Mouse (Mus musculus) kidney, embryonic 14.5 days (tissue): ENCODE measurements around the gene 1700021F07Rik. TPM values are rescaled to one million over a fixed set of nuclear protein-coding genes. Genes with fewer than 3 reads are reported as not detected.

Source experiments
- ATAC-seq: fragments of 200-750 bp; cut with Nextera tagmentation; 2 replicates; pipeline ENCODE4 v1.8.0; 2017; ENCODE audit warnings: moderate number of reproducible peaks, mild to moderate bottlenecking, moderate TSS enrichment, moderate library complexity; ENCODE audit not compliant: low FRiP score, low TSS enrichment
- H3K27ac ChIP-seq: fragments of 300-500 bp; sonication (generic); 2 replicates; pipeline ENCODE4 v1.5.1; 2014; ENCODE audit warnings: low read depth, mild to moderate bottlenecking, low read length, moderate library complexity, mixed read lengths
- H3K27me3 ChIP-seq: fragments of 300-500 bp; sonication (generic); 2 replicates; pipeline ENCODE4 v1.6.1; 2014; ENCODE audit warnings: mild to moderate bottlenecking, low read length; ENCODE audit not compliant: control insufficient read depth, insufficient read depth
- H3K36me3 ChIP-seq: fragments of 300-500 bp; sonication (generic); 2 replicates; pipeline ENCODE4 v1.6.1; 2014; ENCODE audit warnings: low read length, mixed read lengths; ENCODE audit not compliant: control insufficient read depth, insufficient read depth
- H3K4me1 ChIP-seq: fragments of 300-500 bp; sonication (generic); 2 replicates; pipeline ENCODE4 v1.6.1; 2014; ENCODE audit warnings: low read length, mixed read lengths; ENCODE audit not compliant: control insufficient read depth, insufficient read depth
- H3K4me2 ChIP-seq: fragments of 300-500 bp; sonication (generic); replicated peaks from 2 replicates; pipeline ENCODE4 v1.6.1; 2014; ENCODE audit warnings: low read depth, mild to moderate bottlenecking, low read length
- H3K4me3 ChIP-seq: fragments of 300-500 bp; sonication (generic); 2 replicates; pipeline ENCODE4 v1.5.1; 2014; ENCODE audit warnings: mild to moderate bottlenecking, low read length
- H3K9ac ChIP-seq: fragments of 300-500 bp; sonication (generic); 2 replicates; pipeline ENCODE4 v1.6.1; 2014; ENCODE audit warnings: low read depth, mild to moderate bottlenecking, low read length, moderate library complexity
- H3K9me3 ChIP-seq: fragments of 300-500 bp; sonication (generic); 2 replicates; pipeline ENCODE4 v1.6.1; 2016; ENCODE audit warnings: low read length; ENCODE audit not compliant: control insufficient read depth
- WGBS: fragments of 180-500 bp; shearing (Covaris S2); extraction: QIAGEN DNeasy Blood & Tissue Kit; methylation state at CpG from one replicate; pipeline ENCODE4 v1.1.7; 2014; 5-methylcytosine and 5-hydroxymethylcytosine counted together
- polyA plus RNA-seq: library from polyadenylated mRNA; unstranded; fragments of >200 nt; fragmentation: Nextera tagmentation; extraction: Ambion mirVana; gene quantifications from 2 replicates; pipeline ENCODE4 v1.2.1, GENCODE M21; 2014

Gene 1700021F07Rik
- polyA plus RNA-seq, 1 experiment from 2014 or later: not detected

- Histone ChIP-seq H3K4me2 (no peak overlapping the region), H3K27ac (no peak overlapping the region), H3K9ac (no peak overlapping the region), H3K4me1 (no peaks in the 10 kb centered on the region), H3K9me3 (no peaks in the 10 kb centered on the region), H3K36me3 (no peaks in the 10 kb centered on the region), H3K27me3 (no peaks in the 10 kb centered on the region), H3K4me3 (no peak overlapping the region)
- WGBS: 37% methylated on average over 15 of the region's 15 CpGs
- ATAC-seq: peak; percentile 53
Observed at GRCm38 (mm10) chr2:173532711-173533462, 10.5 kb downstream of the 1700021F07Rik start.

GRCm38 (mm10) chr2:173534581-173534980 is 12.2 kb downstream of the 1700021F07Rik start:
- no peaks in the 10 kb centered on the region for H3K27me3 ChIP-seq
- no peak for ATAC-seq

GRCm38 (mm10) chr2:173535390-173535789 is 13.0 kb downstream of the 1700021F07Rik start:
- Histone ChIP-seq H3K9ac (no peak overlapping the region), H3K36me3 (no peaks in the 10 kb centered on the region), H3K4me3 (no peak overlapping the region), H3K9me3 (no peaks in the 10 kb centered on the region), H3K27ac (no peak overlapping the region), H3K4me2 (no peak overlapping the region), H3K27me3 (no peaks in the 10 kb centered on the region), H3K4me1 (no peaks in the 10 kb centered on the region)
- no peak; the same call in 1 of the 2 replicates for ATAC-seq
- 79% methylated on average over 18 of the region's 18 CpGs for WGBS

More at GRCm38 (mm10) chr2:173534581-173534980, 12.2 kb downstream of the 1700021F07Rik start:
- H3K9me3 ChIP-seq: no peaks in the 10 kb centered on the region
- H3K36me3 ChIP-seq: no peaks in the 10 kb centered on the region
- no peak overlapping the region for H3K4me3 ChIP-seq
- H3K9ac ChIP-seq: no peak overlapping the region
- H3K27ac ChIP-seq: no peak overlapping the region
- no peaks in the 10 kb centered on the region for H3K4me1 ChIP-seq
- 71% methylated on average over 7 of the region's 7 CpGs for WGBS
- no peak overlapping the region for H3K4me2 ChIP-seq

DNA sequence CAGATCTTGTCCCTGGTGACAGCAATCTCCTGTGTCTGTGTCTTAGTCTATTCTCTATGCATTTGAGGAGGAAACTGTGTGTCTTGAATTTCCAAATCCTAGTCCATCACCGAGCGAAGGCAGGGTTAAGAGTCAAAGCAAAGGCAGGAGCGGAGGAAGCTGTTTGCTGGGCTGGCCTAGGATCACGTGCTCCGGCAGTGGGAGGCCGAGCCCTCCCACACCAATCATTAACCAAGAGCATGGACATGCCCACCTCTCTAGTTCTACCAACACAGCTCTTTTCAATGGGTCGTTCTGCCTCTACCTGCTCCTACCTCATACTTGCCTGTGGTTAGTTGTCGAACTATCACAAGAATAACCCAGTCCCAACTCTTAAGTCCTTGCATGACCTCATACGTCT is 13.5 kb downstream of the 1700021F07Rik start:
- ATAC-seq: peak; percentile 50; the same call in 1 of the 2 replicates
- H3K4me2 ChIP-seq: no peak overlapping the region
- no peaks in the 10 kb centered on the region for H3K4me1 ChIP-seq
- H3K9ac ChIP-seq: no peak overlapping the region
- H3K27ac ChIP-seq: no peak overlapping the region
- H3K9me3 ChIP-seq: no peaks in the 10 kb centered on the region
- H3K27me3 ChIP-seq: no peaks in the 10 kb centered on the region
- H3K4me3 ChIP-seq: no peak overlapping the region
- WGBS: 59% methylated on average over 9 of the region's 9 CpGs
- no peaks in the 10 kb centered on the region for H3K36me3 ChIP-seq

- H3K4me1 ChIP-seq: no peaks in the 10 kb centered on the region
- no peak overlapping the region for H3K4me2 ChIP-seq
- 73% methylated on average over 15 of the region's 15 CpGs for WGBS
- H3K36me3 ChIP-seq: no peaks in the 10 kb centered on the region
- no peaks in the 10 kb centered on the region for H3K9me3 ChIP-seq
- H3K27me3 ChIP-seq: no peaks in the 10 kb centered on the region
- no peak overlapping the region for H3K9ac ChIP-seq
- ATAC-seq: no peak
- no peak overlapping the region for H3K27ac ChIP-seq
- H3K4me3 ChIP-seq: no peak overlapping the region
Observed at GRCm38 (mm10) chr2:173539781-173540180, 17.4 kb downstream of the 1700021F07Rik start.

DNA sequence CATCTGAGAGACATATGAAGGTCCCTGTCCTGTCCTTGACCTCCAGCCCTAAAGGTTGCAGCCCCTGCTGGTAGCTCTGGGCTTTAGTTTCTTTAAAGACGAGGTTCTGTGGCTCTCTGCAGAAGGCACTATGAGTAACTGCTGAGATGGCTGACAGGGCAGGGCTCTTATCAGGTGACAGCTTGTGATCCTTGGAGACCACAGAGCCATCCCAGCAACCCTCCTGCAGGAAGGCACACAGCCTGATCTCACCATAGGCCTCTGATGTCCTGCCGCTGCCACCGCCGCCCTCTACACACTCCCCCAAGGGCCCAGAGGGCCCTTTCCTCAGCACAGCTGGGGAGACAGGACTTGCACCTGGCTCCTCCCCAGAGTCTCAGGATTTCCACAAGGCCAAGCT is 19.4 kb downstream of the 1700021F07Rik start:
- no peak for ATAC-seq
- WGBS: 64% methylated on average over 4 of the region's 4 CpGs
- Histone ChIP-seq H3K27me3 (no peaks in the 10 kb centered on the region), H3K27ac (no peak overlapping the region), H3K9ac (no peak overlapping the region), H3K4me2 (no peak overlapping the region), H3K4me3 (no peak overlapping the region), H3K36me3 (no peaks in the 10 kb centered on the region), H3K4me1 (no peaks in the 10 kb centered on the region), H3K9me3 (no peaks in the 10 kb centered on the region)

- H3K4me2 ChIP-seq: no peak overlapping the region
- H3K9ac ChIP-seq: no peak overlapping the region
- no peaks in the 10 kb centered on the region for H3K9me3 ChIP-seq
- WGBS: 85% methylated on average over 4 of the region's 4 CpGs
- H3K4me1 ChIP-seq: no peaks in the 10 kb centered on the region
- H3K27ac ChIP-seq: no peak overlapping the region
- H3K4me3 ChIP-seq: no peak overlapping the region
- H3K36me3 ChIP-seq: no peaks in the 10 kb centered on the region
- no peaks in the 10 kb centered on the region for H3K27me3 ChIP-seq
- ATAC-seq: no peak
Observed at GRCm38 (mm10) chr2:173542716-173543115, 20.3 kb downstream of the 1700021F07Rik start.

DNA sequence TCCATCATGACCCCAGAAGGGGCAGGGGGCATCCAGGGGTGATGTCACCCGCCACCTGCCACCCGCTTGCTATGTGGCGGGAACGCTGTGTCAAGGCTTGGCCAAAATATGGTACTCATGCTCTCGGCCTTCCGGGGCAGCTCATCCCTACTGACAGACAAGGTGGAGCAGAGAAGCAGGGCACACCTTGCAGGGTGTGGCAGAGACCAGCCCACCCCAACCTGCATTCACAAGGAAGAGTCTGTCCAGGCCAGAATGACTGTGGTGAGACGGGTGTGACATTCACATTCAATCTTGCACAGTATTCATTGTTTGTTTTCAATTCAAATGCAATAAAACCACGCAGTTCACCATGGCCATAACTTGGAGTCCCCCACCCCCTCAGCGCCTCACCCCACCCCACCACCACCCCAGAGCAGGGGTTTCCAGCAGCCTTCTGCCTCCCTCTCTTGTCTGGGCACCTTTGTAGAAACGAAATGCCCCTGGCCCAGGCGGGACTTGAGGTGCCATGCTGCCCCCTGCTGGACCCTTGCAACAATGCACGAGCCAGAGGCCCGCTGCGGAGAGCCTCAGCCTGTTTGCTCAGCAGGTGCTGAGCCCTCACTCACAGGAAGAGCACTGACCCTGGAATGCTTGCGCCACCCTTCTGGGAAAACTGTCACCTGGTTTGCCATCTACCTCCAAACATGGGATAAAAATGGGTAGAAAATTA is 23.8 kb downstream of the 1700021F07Rik start:
- H3K27me3 ChIP-seq: no peaks in the 10 kb centered on the region
- H3K36me3 ChIP-seq: no peaks in the 10 kb centered on the region
- WGBS: 43% methylated on average over 15 of the region's 15 CpGs
- no peak overlapping the region for H3K4me2 ChIP-seq
- H3K9me3 ChIP-seq: no peaks in the 10 kb centered on the region
- H3K9ac ChIP-seq: no peak overlapping the region
- H3K27ac ChIP-seq: no peak overlapping the region
- no peak overlapping the region for H3K4me3 ChIP-seq
- ATAC-seq: peak; percentile 72; the same call in 1 of the 2 replicates
- H3K4me1 ChIP-seq: 0 out of 2 replicates have a peak, but pooled peaks cover 5% of the 10 kb centered on the region

DNA sequence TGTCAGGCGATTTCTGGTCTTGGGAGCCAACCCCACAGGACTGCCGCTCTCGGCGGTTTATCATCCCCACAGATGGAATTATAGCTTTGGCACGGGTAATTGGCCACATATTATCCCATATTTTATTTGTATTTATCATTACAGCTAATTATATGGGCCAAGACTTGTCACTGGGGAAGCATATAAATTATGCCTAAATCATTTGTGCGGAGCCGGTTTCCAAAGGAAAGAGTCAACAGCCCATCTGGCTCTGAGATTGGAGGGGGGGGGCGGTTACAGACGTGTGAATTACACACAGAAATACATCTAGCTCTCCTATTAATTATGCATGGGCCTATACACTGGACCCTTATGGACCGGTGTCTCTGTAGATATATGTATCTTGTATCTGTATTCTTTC is 26.9 kb downstream of the 1700021F07Rik start:
- no peak overlapping the region for H3K9ac ChIP-seq
- no peaks in the 10 kb centered on the region for H3K27me3 ChIP-seq
- H3K4me3 ChIP-seq: no peak overlapping the region
- no peaks in the 10 kb centered on the region for H3K36me3 ChIP-seq
- H3K27ac ChIP-seq: no peak overlapping the region
- no peak for ATAC-seq
- 74% methylated on average over 10 of the region's 10 CpGs for WGBS
- no peaks in the 10 kb centered on the region for H3K9me3 ChIP-seq
- no peak overlapping the region for H3K4me2 ChIP-seq
- H3K4me1 ChIP-seq: 0 out of 2 replicates have a peak, but pooled peaks cover 5% of the 10 kb centered on the region
